Mouse (Mus musculus) heart, embryonic 11.5 days (tissue): Measurements from ENCODE around the gene Fxyd1. TPM values are rescaled to one million over a fixed set of nuclear protein-coding genes. Genes with fewer than 3 reads are reported as not detected.

Experiments used
- ATAC-seq: fragments of 200-750 bp; cut with Nextera tagmentation; replicated peaks from 2 replicates; pipeline ENCODE4 v1.8.0; 2017; ENCODE audit warnings: moderate library complexity; ENCODE audit not compliant: insufficient number of reproducible peaks, low FRiP score, low TSS enrichment
- H3K27ac ChIP-seq: fragments of 300-500 bp; sonication (generic); 2 replicates; pipeline ENCODE4 v1.5.1; 2014; ENCODE audit warnings: mild to moderate bottlenecking, low read depth, low read length
- H3K27me3 ChIP-seq: fragments of 300-500 bp; sonication (generic); 2 replicates; pipeline ENCODE4 v1.6.1; 2014; ENCODE audit warnings: mild to moderate bottlenecking, low read length, mixed read lengths; ENCODE audit not compliant: control insufficient read depth, insufficient read depth
- H3K36me3 ChIP-seq: fragments of 300-500 bp; sonication (generic); 2 replicates; pipeline ENCODE4 v1.6.1; 2014; ENCODE audit warnings: mild to moderate bottlenecking, low read length, moderate library complexity, mixed read lengths; ENCODE audit not compliant: control insufficient read depth, insufficient read depth
- H3K4me1 ChIP-seq: fragments of 300-500 bp; sonication (generic); 2 replicates; pipeline ENCODE4 v1.6.1; 2014; ENCODE audit warnings: low read length; ENCODE audit not compliant: control insufficient read depth, insufficient read depth
- H3K4me2 ChIP-seq: fragments of 300-500 bp; sonication (generic); 2 replicates; pipeline ENCODE4 v1.6.1; 2014; ENCODE audit warnings: mild to moderate bottlenecking, moderate library complexity
- H3K4me3 ChIP-seq: fragments of 300-500 bp; sonication (generic); 2 replicates; pipeline ENCODE4 v1.5.1; 2014; ENCODE audit warnings: low read depth, low read length
- H3K9ac ChIP-seq: fragments of 300-500 bp; sonication (generic); 2 replicates; pipeline ENCODE4 v1.6.1; 2014; ENCODE audit warnings: mild to moderate bottlenecking, low read depth, low read length, moderate library complexity
- H3K9me3 ChIP-seq: fragments of 300-500 bp; sonication (generic); replicated peaks from 2 replicates; pipeline ENCODE4 v1.6.1; 2016; ENCODE audit warnings: low read length; ENCODE audit not compliant: control insufficient read depth
- WGBS: fragments of 180-500 bp; shearing (Covaris S2); extraction: QIAGEN DNeasy Blood & Tissue Kit; methylation state at CpG from one replicate; pipeline ENCODE4 v1.1.7; 2014; ENCODE audit not compliant: insufficient replicate concordance; 5-methylcytosine and 5-hydroxymethylcytosine counted together
- polyA plus RNA-seq: library from polyadenylated mRNA; unstranded; fragments of >200 nt; fragmentation: Nextera tagmentation; extraction: Ambion mirVana; gene quantifications from 2 replicates; pipeline ENCODE4 v1.2.1, GENCODE M21; 2014

Gene Fxyd1
- polyA plus RNA-seq, 1 experiment from 2014 or later, result 566 TPM

DNA sequence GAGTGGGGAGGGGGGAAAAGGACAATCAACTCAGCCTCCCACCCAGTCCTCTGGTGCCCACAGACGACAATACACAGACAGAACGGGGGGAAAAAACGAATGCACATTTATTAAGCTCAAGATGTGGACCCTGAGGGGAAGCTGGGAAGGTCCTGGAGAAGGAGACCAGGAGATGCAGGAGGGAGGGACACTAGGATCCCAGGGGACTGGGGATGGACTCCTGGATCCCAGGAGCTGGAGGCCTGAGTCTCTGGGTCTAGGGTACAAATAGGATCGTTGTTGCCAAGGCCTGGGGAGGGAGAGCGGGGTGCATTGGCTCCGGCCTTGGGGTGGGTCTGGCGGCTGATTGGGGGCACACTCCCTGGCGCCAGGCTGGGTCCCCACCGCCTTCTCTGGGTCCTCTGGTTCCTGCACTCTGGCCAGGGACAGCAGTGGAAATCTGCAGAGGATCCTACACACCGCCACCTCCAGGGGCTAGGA is 14.5 kb downstream of the Fxyd1 start, which contains the start of gene Fxyd5:
TSS of gene Fxyd5 (minus strand) at position 51 of the 480 bp plus-strand sequence.
- Histone ChIP-seq H3K27ac (no peak within 1 kb of the TSS; the same call in 1 of the 2 replicates), H3K27me3 (peaks cover 52% of the 10 kb centered on the region), H3K4me2 (peak within 1 kb of the TSS; percentile 60), H3K4me3 (peak within 1 kb of the TSS; percentile 34), H3K9me3 (no peaks in the 10 kb centered on the region), H3K9ac (peak within 1 kb of the TSS; percentile 64), H3K36me3 (no peaks in the 10 kb centered on the region), H3K4me1 (peaks cover 8% of the 10 kb centered on the region; the same call in 1 of the 2 replicates)
- ATAC-seq, result no peak
- 35% methylated on average over 10 of the region's 10 CpGs for WGBS

DNA sequence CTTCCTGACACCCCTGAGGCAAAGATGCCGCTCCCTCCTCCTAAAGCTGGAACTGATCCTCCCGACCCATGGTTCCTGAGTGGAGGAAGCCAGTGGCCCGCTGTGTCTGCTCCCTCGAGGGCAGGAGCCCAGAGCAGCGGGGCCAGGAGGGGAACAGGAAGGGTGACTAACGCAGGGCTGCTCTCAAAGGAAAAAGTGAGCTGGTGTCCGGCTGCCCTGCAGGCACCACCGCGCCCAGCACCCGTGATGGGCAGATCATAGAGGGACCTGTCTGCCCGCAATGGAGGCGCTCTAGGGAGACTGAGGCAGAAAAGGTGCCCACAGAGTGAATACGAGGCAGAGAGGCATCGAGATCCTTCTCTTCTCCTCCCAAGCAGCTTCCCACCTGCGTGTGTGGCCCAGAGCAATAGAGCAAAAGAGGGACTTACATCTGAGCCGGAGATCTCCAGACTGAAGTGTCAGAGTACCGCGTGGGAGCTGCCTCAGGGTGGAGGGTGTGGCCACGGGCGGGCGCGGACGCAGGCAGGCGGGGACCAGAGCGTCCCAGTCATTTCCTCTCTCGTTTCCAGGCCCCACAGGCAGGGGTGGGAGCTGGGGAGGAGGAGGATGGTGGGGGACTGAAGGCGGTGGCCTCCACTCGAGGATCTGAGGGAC is 15.2 kb downstream of the Fxyd1 start:
- Histone ChIP-seq H3K36me3 (no peaks in the 10 kb centered on the region), H3K4me3 (peak overlapping the region; percentile 34), H3K4me1 (peaks cover 8% of the 10 kb centered on the region; the same call in 1 of the 2 replicates), H3K4me2 (peak overlapping the region; percentile 60), H3K27me3 (peaks cover 52% of the 10 kb centered on the region), H3K9ac (peak overlapping the region; percentile 64), H3K9me3 (no peaks in the 10 kb centered on the region), H3K27ac (no peak overlapping the region; the same call in 1 of the 2 replicates)
- 3% methylated on average over 28 of the region's 28 CpGs for WGBS
- 0 out of 2 replicates have a peak, but pooled peaks have one; percentile 42 for ATAC-seq

DNA sequence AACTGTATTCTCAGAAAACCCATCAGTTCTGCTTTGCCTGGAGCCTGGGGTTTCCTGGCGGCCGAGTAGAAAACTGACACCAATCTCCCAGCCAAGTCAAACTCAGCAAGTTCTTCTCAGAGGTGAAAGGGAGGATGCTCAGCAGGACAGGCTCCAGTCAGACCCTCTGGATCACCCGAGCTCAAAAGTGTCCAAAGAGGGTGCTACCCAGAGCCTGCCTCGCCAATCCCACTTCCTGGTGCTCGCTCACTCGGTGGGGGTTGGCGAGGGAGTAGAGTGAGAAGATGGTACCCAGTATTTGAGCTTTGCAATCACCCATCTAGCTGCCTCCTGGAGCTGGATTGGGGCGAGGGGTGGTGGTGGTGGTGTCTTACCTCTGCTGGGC is 16.0 kb downstream of the Fxyd1 start:
- Histone ChIP-seq H3K36me3 (no peaks in the 10 kb centered on the region), H3K9ac (no peak overlapping the region), H3K9me3 (no peaks in the 10 kb centered on the region), H3K4me2 (peak overlapping the region; percentile 60), H3K27me3 (peaks cover 52% of the 10 kb centered on the region), H3K4me3 (0 out of 2 replicates have a peak overlapping the region, but pooled peaks have one; percentile 34), H3K27ac (no peak overlapping the region), H3K4me1 (peaks cover 8% of the 10 kb centered on the region; the same call in 1 of the 2 replicates)
- ATAC-seq, result no peak
- WGBS, result 32% methylated on average over 8 of the region's 8 CpGs

DNA sequence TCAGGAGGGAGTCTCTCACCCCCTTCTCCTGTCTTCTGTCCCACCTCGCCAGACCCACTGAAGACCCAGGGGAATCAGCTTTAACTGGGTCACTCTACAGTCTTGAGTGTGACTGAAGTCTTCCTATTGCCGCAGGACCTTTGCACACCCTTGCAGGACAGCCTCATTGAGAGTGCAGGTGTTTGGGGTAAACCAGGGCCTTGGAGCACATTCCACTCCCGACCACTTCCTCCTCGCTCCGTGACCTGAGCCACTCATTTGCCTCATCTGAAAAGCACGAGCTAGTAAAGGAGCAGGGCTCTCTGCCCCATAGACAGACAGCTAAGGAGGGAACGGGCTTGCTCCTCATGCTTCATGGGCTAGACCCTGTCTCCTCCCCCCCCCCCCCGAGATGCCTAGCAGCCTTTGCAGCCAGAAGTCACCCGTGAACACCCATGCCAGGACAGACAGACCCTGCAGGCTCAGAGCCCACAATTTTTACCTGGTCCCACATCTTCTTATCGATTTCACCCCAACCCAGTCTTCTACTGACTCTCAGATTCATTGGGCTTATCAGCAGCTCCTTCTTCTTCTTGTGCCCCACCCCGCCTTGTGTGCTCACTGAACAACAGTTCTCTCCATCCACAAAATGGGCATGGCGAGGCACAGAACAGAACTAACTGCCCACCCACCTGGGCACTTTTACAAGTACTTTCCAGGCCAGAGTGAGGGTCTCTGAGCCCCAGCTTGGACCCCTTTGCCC is 16.5 kb downstream of the Fxyd1 start:
- no peak overlapping the region for H3K4me2 ChIP-seq

DNA sequence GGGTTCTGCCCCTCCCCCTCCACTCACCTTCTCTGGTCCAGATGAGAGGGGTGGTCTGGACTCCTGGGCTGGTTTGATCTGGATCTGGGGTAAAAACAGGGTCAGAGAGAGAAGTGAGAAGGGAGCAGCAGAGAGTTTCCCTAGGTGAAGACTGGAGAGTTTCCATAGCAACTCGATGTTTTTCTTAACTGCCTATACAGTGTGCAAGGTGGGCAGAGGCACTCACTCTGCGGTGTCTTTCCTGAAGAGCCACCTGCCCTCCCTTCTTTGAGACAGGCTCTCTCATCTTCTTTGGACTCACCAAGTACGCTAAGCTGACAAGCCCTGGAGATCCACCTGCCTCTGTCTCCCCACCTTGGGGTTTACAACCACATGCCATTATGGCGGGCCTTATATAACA is 18.0 kb downstream of the Fxyd1 start:
- WGBS, result 83% methylated on average over 4 of the region's 4 CpGs
- Histone ChIP-seq H3K36me3 (no peaks in the 10 kb centered on the region), H3K4me2 (no peak overlapping the region), H3K9me3 (no peaks in the 10 kb centered on the region), H3K4me1 (peaks cover 8% of the 10 kb centered on the region; the same call in 1 of the 2 replicates), H3K27me3 (peaks cover 41% of the 10 kb centered on the region), H3K27ac (no peak overlapping the region), H3K4me3 (no peak overlapping the region), H3K9ac (no peak overlapping the region)
- no peak for ATAC-seq

More for the DNA sequence above, 16.5 kb downstream of the Fxyd1 start:
- WGBS, result 72% methylated on average over 12 of the region's 12 CpGs
- Histone ChIP-seq H3K4me1 (peaks cover 8% of the 10 kb centered on the region; the same call in 1 of the 2 replicates), H3K4me3 (no peak overlapping the region), H3K36me3 (no peaks in the 10 kb centered on the region), H3K27me3 (peaks cover 50% of the 10 kb centered on the region), H3K9me3 (no peaks in the 10 kb centered on the region), H3K9ac (no peak overlapping the region), H3K27ac (no peak overlapping the region)
- no peak for ATAC-seq

DNA sequence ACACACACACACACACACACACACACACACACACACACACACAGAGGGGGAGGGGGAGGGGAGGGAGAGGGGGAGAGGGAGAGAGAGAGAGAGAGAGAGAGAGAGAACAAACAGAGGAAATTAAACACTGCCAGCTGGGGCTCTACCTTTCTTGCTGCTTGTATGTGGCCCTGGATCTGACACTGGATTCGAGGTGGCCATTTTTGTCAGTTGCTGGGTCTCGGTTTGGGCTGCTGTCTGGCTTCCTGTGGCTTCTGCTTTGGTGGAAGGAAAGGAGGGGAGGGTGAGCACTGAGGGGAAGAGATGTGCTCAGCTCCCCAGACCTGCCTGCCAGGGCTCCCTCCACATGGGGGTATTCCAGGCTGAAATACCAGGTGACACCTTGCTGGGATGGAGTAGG is 19.3 kb downstream of the Fxyd1 start:
- no peak overlapping the region for H3K27ac ChIP-seq
- no peak overlapping the region for H3K9ac ChIP-seq
- no peak overlapping the region for H3K4me3 ChIP-seq
- no peak overlapping the region for H3K4me2 ChIP-seq
- H3K9me3 ChIP-seq, result no peaks in the 10 kb centered on the region
- peaks cover 29% of the 10 kb centered on the region for H3K27me3 ChIP-seq
- ATAC-seq, result no peak
- WGBS, result 58% methylated on average over 2 of the region's 2 CpGs
- H3K4me1 ChIP-seq, result peaks cover 8% of the 10 kb centered on the region; the same call in 1 of the 2 replicates
- no peaks in the 10 kb centered on the region for H3K36me3 ChIP-seq

DNA sequence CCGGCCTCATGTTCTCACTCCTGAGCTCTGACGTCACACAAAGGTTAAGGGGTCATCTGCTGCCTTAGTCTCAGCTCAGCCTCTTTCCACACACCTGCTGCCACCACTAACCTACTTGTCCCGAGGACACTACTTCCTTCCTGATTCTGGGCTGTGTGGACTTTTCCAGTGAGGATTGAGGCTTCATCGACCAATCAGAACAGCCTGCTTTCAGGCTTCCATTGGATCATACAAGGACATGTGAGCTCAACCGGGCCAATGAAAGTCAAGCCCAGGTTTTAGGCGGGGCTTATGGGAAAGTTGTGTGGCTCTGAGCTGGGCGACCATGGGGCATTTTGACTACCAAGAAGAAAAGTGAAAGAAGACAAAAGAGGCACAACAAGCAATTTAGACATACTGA is 20.1 kb downstream of the Fxyd1 start:
- peaks cover 22% of the 10 kb centered on the region for H3K27me3 ChIP-seq
- no peak overlapping the region for H3K27ac ChIP-seq
- H3K36me3 ChIP-seq, result no peaks in the 10 kb centered on the region
- no peak overlapping the region for H3K4me3 ChIP-seq
- WGBS, result 76% methylated on average over 7 of the region's 7 CpGs
- H3K9ac ChIP-seq, result no peak overlapping the region
- no peak overlapping the region for H3K4me2 ChIP-seq
- no peaks in the 10 kb centered on the region for H3K9me3 ChIP-seq
- H3K4me1 ChIP-seq, result 0 out of 2 replicates have a peak, but pooled peaks cover 3% of the 10 kb centered on the region
- no peak for ATAC-seq

DNA sequence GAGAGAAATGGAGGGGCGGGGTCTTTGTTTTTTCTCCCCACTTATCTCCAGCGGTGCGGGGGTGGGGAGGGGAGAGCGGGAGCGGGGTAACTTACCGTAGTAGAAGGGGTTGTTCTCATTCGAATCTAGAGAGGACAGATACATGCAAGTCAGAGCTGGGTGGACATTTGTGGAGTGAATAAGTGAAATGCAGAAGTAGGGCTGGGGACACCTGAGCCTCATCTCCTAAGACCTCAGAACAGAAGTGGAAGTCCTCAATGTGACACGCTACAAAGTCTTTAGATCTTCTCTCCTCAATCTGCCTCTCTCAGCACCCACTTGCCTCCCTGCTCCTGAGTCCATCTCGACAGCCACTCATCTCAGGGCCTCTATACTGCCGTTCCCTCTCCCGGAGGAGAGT is 21.7 kb downstream of the Fxyd1 start:
- ATAC-seq, result no peak
- H3K4me1 ChIP-seq, result no peaks in the 10 kb centered on the region
- 63% methylated on average over 11 of the region's 11 CpGs for WGBS
- no peak overlapping the region for H3K4me2 ChIP-seq
- H3K4me3 ChIP-seq, result no peak overlapping the region
- no peak overlapping the region for H3K9ac ChIP-seq
- H3K36me3 ChIP-seq, result no peaks in the 10 kb centered on the region
- H3K27ac ChIP-seq, result no peak overlapping the region
- no peaks in the 10 kb centered on the region for H3K9me3 ChIP-seq
- peaks cover 6% of the 10 kb centered on the region for H3K27me3 ChIP-seq
